Mouse (Mus musculus): ENCODE data around the gene Macf1. TPM values are rescaled to one million over a fixed set of nuclear protein-coding genes. Genes with fewer than 3 reads are reported as not detected.

Macf1 gene
- polyA plus RNA-seq, 1 experiment from 2014 or later: 43.7 TPM

DNA sequence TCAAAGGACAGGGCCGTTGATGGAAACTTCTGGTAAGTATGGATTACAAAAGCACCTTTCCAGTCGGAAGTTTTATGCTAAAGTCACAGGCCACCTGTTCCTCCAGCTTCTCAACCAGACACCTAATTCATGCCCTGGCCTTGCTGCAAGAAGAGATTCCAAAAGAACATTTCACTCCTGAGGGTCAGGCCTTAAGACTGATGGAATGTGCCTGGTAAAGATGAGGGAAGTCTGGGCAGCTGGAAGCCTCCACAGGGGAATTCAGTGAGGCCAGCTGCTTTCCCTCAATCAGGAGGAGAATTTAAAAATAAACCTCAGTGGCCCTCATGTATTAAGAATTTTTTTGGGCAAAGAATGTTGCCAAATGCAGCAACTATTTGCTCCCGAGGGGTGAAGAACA lies 90.5 kb downstream of the Macf1 start:
- 36% methylated on average over 3 of the region's 3 CpGs for WGBS

DNA sequence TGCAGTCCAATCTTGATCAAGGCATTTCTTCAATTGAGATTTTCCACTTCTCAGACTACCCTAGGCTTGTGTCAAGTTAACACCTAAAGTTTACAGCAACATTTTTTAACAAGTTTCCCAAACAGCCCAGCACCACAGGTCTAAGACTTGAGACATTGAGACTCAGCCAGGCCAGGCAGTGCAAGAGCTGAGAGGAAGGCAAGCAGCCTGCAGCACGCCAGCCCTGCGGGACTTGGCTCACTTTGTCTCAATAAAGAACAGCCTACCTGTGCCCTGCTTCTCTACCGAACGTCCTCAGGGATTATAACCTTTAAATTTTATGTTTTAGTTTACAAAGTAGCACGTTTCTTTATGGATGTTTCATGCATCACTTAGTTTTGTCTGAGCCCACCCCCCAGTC lies 92.1 kb downstream of the Macf1 start:
- no peaks in the 10 kb centered on the region for H3K9me3 ChIP-seq
- H3K4me3 ChIP-seq: no peak overlapping the region
- peaks cover 76% of the 10 kb centered on the region for H3K4me1 ChIP-seq
- no peak overlapping the region for H3K27ac ChIP-seq (replicated peaks)
- H3K4me2 ChIP-seq: no peak overlapping the region
- ATAC-seq (ENCODE audit: extremely low read depth, insufficient number of reproducible peaks, low FRiP score, low TSS enrichment): no peak
- H3K36me3 ChIP-seq: no peaks in the 10 kb centered on the region
- no peaks in the 10 kb centered on the region for H3K27me3 ChIP-seq (replicated peaks)
- WGBS: 78% methylated on average over 5 of the region's 5 CpGs
- 0 out of 2 replicates have a peak overlapping the region, but pooled peaks have one; percentile 15 for H3K9ac ChIP-seq

More for the DNA sequence above, 90.5 kb downstream of the Macf1 start:
- H3K27me3 ChIP-seq (replicated peaks): no peaks in the 10 kb centered on the region
- peak overlapping the region; percentile 76 for H3K27ac ChIP-seq (replicated peaks)
- no peaks in the 10 kb centered on the region for H3K9me3 ChIP-seq
- ATAC-seq (ENCODE audit: extremely low read depth, insufficient number of reproducible peaks, low FRiP score, low TSS enrichment): no peak
- no peak overlapping the region; the same call in 1 of the 2 replicates for H3K9ac ChIP-seq
- H3K4me2 ChIP-seq: peak overlapping the region; percentile 31
- peaks cover 76% of the 10 kb centered on the region for H3K4me1 ChIP-seq
- no peaks in the 10 kb centered on the region for H3K36me3 ChIP-seq
- H3K4me3 ChIP-seq: no peak overlapping the region

DNA sequence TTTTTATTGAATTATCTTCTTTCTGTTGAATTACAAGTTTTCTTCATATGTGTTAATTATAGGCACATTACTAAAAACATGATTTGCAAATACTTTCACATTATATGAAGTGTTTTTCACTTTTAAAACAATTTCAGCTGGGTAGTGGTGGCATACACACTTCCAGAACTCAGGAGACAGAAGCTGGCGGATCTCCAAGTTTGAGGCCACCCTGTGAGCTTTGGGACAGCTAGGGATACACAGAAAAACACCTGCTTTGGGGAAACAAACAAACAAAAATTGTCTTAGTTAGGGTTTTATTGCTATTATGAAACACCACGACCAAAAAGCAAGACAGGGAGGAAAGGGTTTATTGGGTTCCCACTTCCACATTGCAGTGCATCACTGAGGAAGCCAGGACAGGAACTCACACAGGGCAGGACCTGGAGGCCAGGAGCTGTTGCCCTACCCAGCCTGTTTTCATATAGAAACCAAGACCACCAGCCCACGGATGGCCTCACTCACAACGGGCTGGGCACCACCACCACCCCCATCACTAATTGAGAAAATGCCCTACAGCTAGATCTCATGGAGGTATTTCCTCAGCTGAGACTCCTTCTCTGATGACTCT lies 93.0 kb downstream of the Macf1 start:
- no peak for ATAC-seq (ENCODE audit: extremely low read depth, insufficient number of reproducible peaks, low FRiP score, low TSS enrichment)
- H3K27ac ChIP-seq (replicated peaks): no peak overlapping the region
- H3K9me3 ChIP-seq: no peaks in the 10 kb centered on the region
- H3K4me3 ChIP-seq: no peak overlapping the region
- 74% methylated on average over 4 of the region's 4 CpGs for WGBS
- no peaks in the 10 kb centered on the region for H3K27me3 ChIP-seq (replicated peaks)
- no peak overlapping the region for H3K4me2 ChIP-seq
- no peaks in the 10 kb centered on the region for H3K36me3 ChIP-seq
- H3K4me1 ChIP-seq: peaks cover 76% of the 10 kb centered on the region
- no peak overlapping the region for H3K9ac ChIP-seq

DNA sequence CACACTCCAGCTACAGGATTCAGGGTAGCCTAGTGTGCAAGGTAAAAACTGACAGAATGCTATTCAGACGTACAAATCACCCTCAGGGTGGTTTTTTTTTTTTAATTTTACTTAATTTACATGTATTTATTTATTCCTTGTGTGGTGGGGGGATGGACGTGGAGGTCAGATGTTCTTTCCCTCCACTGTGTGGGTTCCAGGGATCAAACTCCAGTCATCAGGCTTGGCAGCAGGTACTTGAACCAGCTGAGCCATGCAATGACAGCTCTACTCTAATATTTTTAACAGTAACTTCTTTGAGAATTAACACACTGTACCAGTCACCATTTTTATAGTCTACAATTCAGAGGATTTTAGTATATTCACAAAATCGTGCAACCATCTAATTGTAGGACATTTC lies 94.7 kb downstream of the Macf1 start:
- WGBS: 62% methylated on average over 3 of the region's 3 CpGs
- Histone ChIP-seq H3K4me1 (peaks cover 69% of the 10 kb centered on the region), H3K4me2 (no peak overlapping the region), H3K36me3 (no peaks in the 10 kb centered on the region), H3K27ac (replicated peaks) (peak overlapping the region; percentile 70), H3K9me3 (no peaks in the 10 kb centered on the region), H3K27me3 (replicated peaks) (no peaks in the 10 kb centered on the region), H3K4me3 (no peak overlapping the region), H3K9ac (no peak overlapping the region)
- no peak for ATAC-seq (ENCODE audit: extremely low read depth, insufficient number of reproducible peaks, low FRiP score, low TSS enrichment)

DNA sequence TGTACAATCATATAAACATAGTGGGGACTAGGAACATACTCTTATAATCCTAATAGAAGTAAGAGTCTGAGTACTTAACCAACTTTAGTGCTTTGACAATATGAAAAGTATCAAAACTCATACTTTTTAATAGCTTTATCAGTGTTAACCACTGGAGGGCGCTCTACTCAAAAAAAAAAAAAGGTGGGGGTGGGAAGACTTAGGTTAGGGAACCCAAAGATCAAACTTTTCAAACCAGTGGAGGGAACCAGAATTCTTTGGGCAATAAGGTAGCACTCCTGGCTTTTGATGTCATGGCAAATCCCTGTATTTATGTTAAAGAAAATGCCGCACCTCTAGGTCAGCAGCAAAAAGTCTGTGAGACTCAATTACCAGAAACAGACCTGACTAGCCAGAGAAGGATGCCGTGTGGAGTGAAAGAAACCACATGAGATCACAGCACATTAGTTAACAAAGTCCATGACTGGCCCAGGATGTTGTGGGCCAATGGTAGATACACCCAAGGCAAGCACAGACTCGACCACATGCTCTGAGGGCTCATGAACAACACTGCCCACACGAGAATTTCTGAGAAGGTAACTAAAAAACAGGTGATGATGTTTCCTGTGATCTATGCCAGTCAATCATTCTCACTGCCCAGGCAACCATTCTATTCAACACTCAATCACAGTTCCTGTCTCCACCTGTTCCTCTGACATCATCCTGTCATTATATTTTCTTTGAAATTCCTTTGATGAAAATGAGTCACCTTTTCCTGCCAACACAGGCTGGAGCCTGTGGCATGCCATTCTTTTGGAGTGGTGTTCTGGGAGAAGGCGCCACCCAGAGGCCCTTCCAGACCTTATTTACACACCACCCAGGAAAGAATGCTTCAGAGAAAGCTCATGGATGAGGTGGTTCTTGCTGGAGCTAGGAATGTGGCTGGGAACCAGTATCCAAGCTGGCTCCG lies 95.5 kb downstream of the Macf1 start:
- Histone ChIP-seq H3K4me2 (no peak overlapping the region), H3K27ac (replicated peaks) (peak overlapping the region; percentile 70), H3K9me3 (no peaks in the 10 kb centered on the region), H3K4me3 (no peak overlapping the region), H3K36me3 (no peaks in the 10 kb centered on the region), H3K4me1 (peaks cover 69% of the 10 kb centered on the region), H3K9ac (peak overlapping the region; percentile 13; the same call in 1 of the 2 replicates), H3K27me3 (replicated peaks) (no peaks in the 10 kb centered on the region)
- WGBS: 20% methylated on average over 7 of the region's 7 CpGs
- no peak for ATAC-seq (ENCODE audit: extremely low read depth, insufficient number of reproducible peaks, low FRiP score, low TSS enrichment)

DNA sequence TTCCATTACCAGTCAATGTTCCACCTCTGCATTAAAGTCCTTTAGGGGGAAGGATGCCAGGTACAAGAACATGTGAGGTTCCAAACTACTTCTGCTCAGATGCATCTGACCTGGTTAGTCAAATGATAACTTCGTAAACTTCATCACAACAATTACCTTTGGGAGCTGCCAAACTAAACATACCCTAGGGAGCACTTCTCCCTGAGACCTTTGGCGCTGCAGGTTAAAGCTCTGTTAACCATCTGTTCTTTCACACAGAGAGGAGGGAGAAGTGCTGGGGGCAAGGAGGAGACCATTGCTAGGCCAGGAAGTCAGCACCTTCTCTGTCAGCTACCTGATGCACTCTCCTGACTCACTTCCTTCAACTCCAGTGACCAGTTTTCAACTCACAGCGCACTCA lies 96.5 kb downstream of the Macf1 start:
- Histone ChIP-seq H3K9ac (no peak overlapping the region), H3K27me3 (replicated peaks) (no peaks in the 10 kb centered on the region), H3K4me1 (peaks cover 59% of the 10 kb centered on the region), H3K4me3 (no peak overlapping the region), H3K36me3 (no peaks in the 10 kb centered on the region), H3K27ac (replicated peaks) (no peak overlapping the region), H3K4me2 (no peak overlapping the region), H3K9me3 (no peaks in the 10 kb centered on the region)
- ATAC-seq (ENCODE audit: extremely low read depth, insufficient number of reproducible peaks, low FRiP score, low TSS enrichment): no peak
- 84% methylated on average over 3 of the region's 3 CpGs for WGBS

DNA sequence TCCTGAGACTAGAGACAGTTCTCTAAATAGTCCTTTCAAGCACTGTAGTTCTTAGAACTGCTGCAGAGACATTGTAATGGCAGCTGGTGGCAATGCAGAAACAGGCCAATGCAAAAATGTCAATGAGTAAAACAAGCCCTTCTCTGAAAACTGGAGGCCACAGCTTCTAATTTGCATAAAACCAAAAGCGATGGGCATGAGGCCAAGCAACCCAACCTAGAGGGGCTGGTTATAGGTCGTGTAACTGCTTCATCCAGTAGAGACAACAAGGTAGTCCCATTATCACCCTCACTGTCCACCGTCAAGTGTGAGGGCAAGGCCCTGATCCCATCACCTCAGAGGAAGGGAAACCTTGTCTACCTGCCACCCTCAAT lies 99.5 kb downstream of the Macf1 start:
- Histone ChIP-seq H3K4me3 (no peak overlapping the region), H3K27me3 (replicated peaks) (no peaks in the 10 kb centered on the region), H3K27ac (replicated peaks) (0 out of 2 replicates have a peak overlapping the region, but pooled peaks have one; percentile 14), H3K4me2 (no peak overlapping the region), H3K9ac (peak overlapping the region; percentile 56), H3K4me1 (peaks cover 34% of the 10 kb centered on the region), H3K9me3 (no peaks in the 10 kb centered on the region), H3K36me3 (no peaks in the 10 kb centered on the region)
- 51% methylated on average over 3 of the region's 3 CpGs for WGBS
- no peak for ATAC-seq (ENCODE audit: extremely low read depth, insufficient number of reproducible peaks, low FRiP score, low TSS enrichment)

DNA sequence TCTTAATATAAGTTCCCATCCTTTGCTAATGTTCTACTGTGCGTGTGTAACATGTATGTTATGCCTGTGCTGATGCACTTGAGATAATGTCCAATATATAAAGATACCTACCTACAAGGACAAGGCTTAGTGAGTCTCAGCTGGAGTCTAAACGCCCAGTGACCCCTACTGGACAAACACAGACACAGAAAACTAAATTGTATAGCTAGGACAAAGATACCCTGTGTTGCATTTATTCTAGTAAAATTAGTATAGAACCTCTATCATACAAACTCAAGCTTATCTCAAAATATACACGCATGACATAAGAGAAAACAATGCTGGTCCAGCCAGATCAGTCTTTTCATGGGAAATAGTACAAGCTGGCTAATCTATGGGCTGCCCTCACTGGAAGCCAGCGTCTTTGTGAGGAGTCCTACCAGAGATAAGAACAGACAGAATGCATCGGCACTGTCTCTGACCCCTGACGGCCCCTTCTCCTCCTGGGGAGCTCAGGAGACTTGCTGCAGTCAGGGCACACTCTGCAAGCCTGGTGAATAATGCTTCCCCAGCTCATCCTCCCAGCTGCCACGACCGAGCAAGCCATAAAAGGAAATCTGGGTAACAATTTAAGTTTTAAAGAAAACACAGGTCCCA lies 100.0 kb downstream of the Macf1 start:
- Histone ChIP-seq H3K36me3 (no peaks in the 10 kb centered on the region), H3K4me2 (no peak overlapping the region), H3K27ac (replicated peaks) (peak overlapping the region; percentile 33; the same call in 1 of the 2 replicates), H3K4me3 (no peak overlapping the region), H3K9me3 (no peaks in the 10 kb centered on the region), H3K9ac (peak overlapping the region; percentile 56), H3K4me1 (peaks cover 29% of the 10 kb centered on the region), H3K27me3 (replicated peaks) (no peaks in the 10 kb centered on the region)
- ATAC-seq (ENCODE audit: extremely low read depth, insufficient number of reproducible peaks, low FRiP score, low TSS enrichment): no peak
- WGBS: 14% methylated on average over 8 of the region's 8 CpGs

DNA sequence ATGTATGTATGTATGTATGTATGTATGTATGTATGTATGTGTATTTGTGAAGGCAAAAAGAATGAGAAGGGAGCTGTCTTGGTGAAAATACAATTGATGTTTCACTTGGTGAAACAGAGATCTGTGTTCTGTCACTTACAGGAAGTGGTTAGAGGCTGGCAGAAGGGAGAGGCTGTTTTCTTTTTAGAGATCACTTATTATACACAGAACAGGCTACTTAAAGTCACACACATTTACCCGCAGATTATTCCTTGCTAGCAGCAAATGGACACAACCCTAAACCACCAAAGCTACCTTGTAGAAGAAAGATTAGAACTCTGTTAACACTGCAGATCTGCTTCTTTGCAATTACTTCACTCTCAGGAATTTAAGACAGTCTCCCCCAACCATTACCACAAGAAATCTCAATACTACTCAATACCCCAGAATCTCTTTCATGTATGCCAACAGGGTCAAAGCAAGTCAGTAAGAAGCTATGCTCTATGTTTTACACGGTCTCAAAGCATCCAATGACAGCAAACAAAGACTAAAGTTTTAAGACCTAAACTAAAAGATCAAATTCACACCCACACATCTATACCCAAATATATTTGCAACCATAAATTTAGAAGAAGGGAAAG lies 106.6 kb downstream of the Macf1 start:
- no peak for ATAC-seq (ENCODE audit: extremely low read depth, insufficient number of reproducible peaks, low FRiP score, low TSS enrichment)
- no peaks in the 10 kb centered on the region for H3K9me3 ChIP-seq
- no peak overlapping the region for H3K9ac ChIP-seq
- no peaks in the 10 kb centered on the region for H3K27me3 ChIP-seq (replicated peaks)
- H3K4me2 ChIP-seq: no peak overlapping the region
- WGBS: 29% methylated on average over 2 of the region's 2 CpGs
- peaks cover 47% of the 10 kb centered on the region for H3K4me1 ChIP-seq
- no peaks in the 10 kb centered on the region for H3K36me3 ChIP-seq
- no peak overlapping the region for H3K4me3 ChIP-seq
- H3K27ac ChIP-seq (replicated peaks): peak overlapping the region; percentile 53

DNA sequence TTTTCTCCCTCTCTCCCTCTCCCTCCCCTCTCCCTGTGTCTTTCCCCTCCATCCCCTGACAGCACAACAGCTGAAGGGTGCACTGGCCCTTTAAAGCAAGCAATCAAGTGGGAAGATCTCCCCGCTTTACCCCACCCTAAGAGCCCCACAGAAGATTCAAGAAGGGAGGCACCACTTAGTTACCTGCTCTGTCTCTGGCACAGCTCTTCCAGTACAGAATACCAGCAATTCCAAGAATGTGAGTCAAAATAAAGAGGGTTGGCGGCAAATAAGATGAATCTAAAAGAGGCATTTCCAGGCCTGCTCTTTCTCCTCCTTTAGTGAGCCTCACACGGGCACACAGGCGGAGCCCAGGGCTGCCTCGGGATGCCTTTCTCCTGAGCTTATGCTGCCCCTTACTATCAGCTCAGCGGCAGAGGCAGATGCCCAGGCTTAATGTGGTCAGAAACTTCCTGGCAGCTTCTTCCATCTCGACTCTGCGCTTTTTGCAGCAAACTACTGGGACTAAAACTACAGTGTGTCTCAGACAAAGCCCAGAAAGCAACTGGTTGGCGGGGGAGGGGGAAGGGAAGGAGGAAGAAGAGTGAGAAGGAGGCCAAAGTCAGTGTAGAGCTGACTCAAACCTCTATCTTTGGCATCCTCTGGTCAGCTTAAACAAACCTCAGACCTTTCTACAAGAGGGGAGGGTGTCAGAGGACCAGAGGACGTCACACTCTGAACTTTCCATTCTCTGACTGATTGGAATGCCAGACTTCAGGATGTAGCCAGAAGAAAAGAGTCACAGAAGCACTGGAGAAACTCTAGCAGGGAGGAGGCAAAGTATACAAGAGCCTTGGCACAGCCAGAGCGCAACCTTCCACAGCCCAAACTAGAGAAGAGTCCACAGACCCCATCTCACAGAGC lies 111.5 kb downstream of the Macf1 start:
- WGBS: 5% methylated on average over 11 of the region's 11 CpGs

More for the DNA sequence above, 111.5 kb downstream of the Macf1 start:
- ATAC-seq (ENCODE audit: extremely low read depth, insufficient number of reproducible peaks, low FRiP score, low TSS enrichment): peak; percentile 29; the same call in 1 of the 2 replicates
- Histone ChIP-seq H3K4me1 (peaks cover 73% of the 10 kb centered on the region), H3K4me3 (peak overlapping the region; percentile 55), H3K36me3 (no peaks in the 10 kb centered on the region), H3K4me2 (peak overlapping the region; percentile 73), H3K27me3 (replicated peaks) (no peaks in the 10 kb centered on the region), H3K9me3 (no peaks in the 10 kb centered on the region), H3K9ac (peak overlapping the region; percentile 82), H3K27ac (replicated peaks) (peak overlapping the region; percentile 100)
